Mouse (Mus musculus): ENCODE results near the gene Krtap8-1. TPM values are rescaled to one million over a fixed set of nuclear protein-coding genes. Genes with fewer than 3 reads are reported as not detected.

Krtap8-1 gene
- total RNA-seq, 2 experiments from 2014 or later: not detected

Other genes with a start within 250 kb of the Krtap8-1 start
- not detected for gene Krtap21-1, start 84.1 kb downstream of the Krtap8-1 start, total RNA-seq (2021)
- gene Krtap6-2, start 67.8 kb downstream of the Krtap8-1 start, total RNA-seq (2021): not detected
- not detected for gene Krtap7-1, start 20.4 kb upstream of the Krtap8-1 start, total RNA-seq (2021)
- gene Krtap11-1, start 83.2 kb upstream of the Krtap8-1 start, total RNA-seq (2021): not detected

Measured in heart, postnatal 36 days (tissue).